Mouse (Mus musculus) erythroblast, embryonic 14.5 days (primary cell): ENCODE data around the gene Mfrp.

Source experiments
- GATA1 ChIP-seq: IDR thresholded peaks from 2 replicates; pipeline ENCODE4 v1.6.1; 2012; ENCODE audit warnings: low read length, inconsistent platforms, mixed read lengths
- TAL1 ChIP-seq: IDR thresholded peaks from 3 replicates; pipeline ENCODE4 v1.6.1; 2012; ENCODE audit warnings: low read length, inconsistent platforms, mixed read lengths

GRCm38 (mm10) chr9:44116182-44116581, 14.7 kb downstream of the Mfrp start:
- TF ChIP-seq GATA1: no peak
- no peak for TF ChIP-seq TAL1
